Mouse (Mus musculus): ENCODE results near the gene Ier5.

Ier5 gene

GRCm38 (mm10) chr1:155126716-155127115, 27.3 kb upstream of the Ier5 start:
- no peak overlapping the region for H3K4me3 ChIP-seq (replicated peaks; ENCODE audit: low read length)
- H3K4me1 ChIP-seq (replicated peaks; ENCODE audit: low read depth, low read length): no peaks in the 10 kb centered on the region
- TF ChIP-seq CTCF (conservative IDR thresholded peaks at IDR 0.05; ENCODE audit: low read length): no peak
- no peak for TF ChIP-seq POU5F1 (IDR thresholded peaks at IDR 0.05; ENCODE audit: borderline replicate concordance, low read length)
- no peak for TF ChIP-seq NANOG (IDR thresholded peaks at IDR 0.05; ENCODE audit: borderline replicate concordance, low read length)
- no peaks in the 10 kb centered on the region for H3K36me3 ChIP-seq (ENCODE audit: insufficient read depth, low read length)
- peaks cover 10% of the 10 kb centered on the region; the same call in 1 of the 2 replicates for H3K27me3 ChIP-seq (ENCODE audit: insufficient read depth, low read length)
- no peaks in the 10 kb centered on the region; the same call in 1 of the 2 replicates for H3K9me3 ChIP-seq (ENCODE audit: low read length)

- H3K4me1 ChIP-seq (replicated peaks; ENCODE audit: low read depth, low read length): no peaks in the 10 kb centered on the region
- H3K9me3 ChIP-seq (ENCODE audit: low read length): no peaks in the 10 kb centered on the region
- H3K4me3 ChIP-seq (replicated peaks; ENCODE audit: low read length): no peak overlapping the region
- no peaks in the 10 kb centered on the region for H3K36me3 ChIP-seq (ENCODE audit: insufficient read depth, low read length)
- TF ChIP-seq POU5F1 (IDR thresholded peaks at IDR 0.05; ENCODE audit: borderline replicate concordance, low read length) (no peak), CTCF (conservative IDR thresholded peaks at IDR 0.05; ENCODE audit: low read length) (no peak), NANOG (IDR thresholded peaks at IDR 0.05; ENCODE audit: borderline replicate concordance, low read length) (no peak)
- H3K27me3 ChIP-seq (ENCODE audit: insufficient read depth, low read length): peaks cover 10% of the 10 kb centered on the region; the same call in 1 of the 2 replicates
Measured at GRCm38 (mm10) chr1:155124397-155124796, 25.0 kb upstream of the Ier5 start.

GRCm38 (mm10) chr1:155121977-155122939, 22.8 kb upstream of the Ier5 start:
- H3K4me3 ChIP-seq (replicated peaks; ENCODE audit: low read length): no peak overlapping the region
- H3K36me3 ChIP-seq (ENCODE audit: insufficient read depth, low read length): no peaks in the 10 kb centered on the region
- H3K4me1 ChIP-seq (replicated peaks; ENCODE audit: low read depth, low read length): no peaks in the 10 kb centered on the region
- TF ChIP-seq CTCF (conservative IDR thresholded peaks at IDR 0.05; ENCODE audit: low read length) (no peak), POU5F1 (IDR thresholded peaks at IDR 0.05; ENCODE audit: borderline replicate concordance, low read length) (no peak), NANOG (IDR thresholded peaks at IDR 0.05; ENCODE audit: borderline replicate concordance, low read length) (no peak)
- peaks cover 4% of the 10 kb centered on the region; the same call in 1 of the 2 replicates for H3K9me3 ChIP-seq (ENCODE audit: low read length)
- peaks cover 10% of the 10 kb centered on the region; the same call in 1 of the 2 replicates for H3K27me3 ChIP-seq (ENCODE audit: insufficient read depth, low read length)

- TF ChIP-seq CTCF (conservative IDR thresholded peaks at IDR 0.05; ENCODE audit: low read length): no peak
- TF ChIP-seq NANOG (IDR thresholded peaks at IDR 0.05; ENCODE audit: borderline replicate concordance, low read length): no peak
- TF ChIP-seq POU5F1 (IDR thresholded peaks at IDR 0.05; ENCODE audit: borderline replicate concordance, low read length): no peak
- Histone ChIP-seq H3K4me3 (replicated peaks; ENCODE audit: low read length) (no peak overlapping the region), H3K27me3 (ENCODE audit: insufficient read depth, low read length) (peaks cover 17% of the 10 kb centered on the region; the same call in 1 of the 2 replicates), H3K36me3 (ENCODE audit: insufficient read depth, low read length) (no peaks in the 10 kb centered on the region), H3K4me1 (replicated peaks; ENCODE audit: low read depth, low read length) (peaks cover under 1% of the 10 kb centered on the region; the same call in 1 of the 2 replicates), H3K9me3 (ENCODE audit: low read length) (peaks cover 4% of the 10 kb centered on the region; the same call in 1 of the 2 replicates)
Measured at GRCm38 (mm10) chr1:155119719-155120118, 20.3 kb upstream of the Ier5 start.

GRCm38 (mm10) chr1:155113946-155114345, 14.5 kb upstream of the Ier5 start:
- no peaks in the 10 kb centered on the region for H3K36me3 ChIP-seq (ENCODE audit: insufficient read depth, low read length)
- H3K9me3 ChIP-seq (ENCODE audit: low read length): 0 out of 2 replicates have a peak, but pooled peaks cover under 1% of the 10 kb centered on the region
- H3K4me1 ChIP-seq (replicated peaks; ENCODE audit: low read depth, low read length): peaks cover 54% of the 10 kb centered on the region
- no peak overlapping the region for H3K4me3 ChIP-seq (replicated peaks; ENCODE audit: low read length)
- no peak for TF ChIP-seq NANOG (IDR thresholded peaks at IDR 0.05; ENCODE audit: borderline replicate concordance, low read length)
- H3K27me3 ChIP-seq (ENCODE audit: insufficient read depth, low read length): peaks cover 24% of the 10 kb centered on the region

GRCm38 (mm10) chr1:155112875-155113274, 13.4 kb upstream of the Ier5 start:
- H3K4me1 ChIP-seq (replicated peaks; ENCODE audit: low read depth, low read length): peaks cover 54% of the 10 kb centered on the region
- H3K27me3 ChIP-seq (ENCODE audit: insufficient read depth, low read length): peaks cover 31% of the 10 kb centered on the region
- no peaks in the 10 kb centered on the region for H3K9me3 ChIP-seq (ENCODE audit: low read length)
- H3K4me3 ChIP-seq (replicated peaks; ENCODE audit: low read length): no peak overlapping the region
- no peak for TF ChIP-seq NANOG (IDR thresholded peaks at IDR 0.05; ENCODE audit: borderline replicate concordance, low read length)
- TF ChIP-seq POU5F1 (IDR thresholded peaks at IDR 0.05; ENCODE audit: borderline replicate concordance, low read length): no peak
- no peak for TF ChIP-seq CTCF (conservative IDR thresholded peaks at IDR 0.05; ENCODE audit: low read length)
- no peaks in the 10 kb centered on the region for H3K36me3 ChIP-seq (ENCODE audit: insufficient read depth, low read length)

GRCm38 (mm10) chr1:155112118-155112517, 12.7 kb upstream of the Ier5 start:
- TF ChIP-seq CTCF (conservative IDR thresholded peaks at IDR 0.05; ENCODE audit: low read length) (no peak), POU5F1 (IDR thresholded peaks at IDR 0.05; ENCODE audit: borderline replicate concordance, low read length) (no peak), NANOG (IDR thresholded peaks at IDR 0.05; ENCODE audit: borderline replicate concordance, low read length) (no peak)
- peaks cover 35% of the 10 kb centered on the region for H3K27me3 ChIP-seq (ENCODE audit: insufficient read depth, low read length)

GRCm38 (mm10) chr1:155111491-155111890, 12.1 kb upstream of the Ier5 start:
- H3K4me1 ChIP-seq (replicated peaks; ENCODE audit: low read depth, low read length): peaks cover 54% of the 10 kb centered on the region
- peak overlapping the region; percentile 5; the same call in 1 of the 2 replicates for H3K4me3 ChIP-seq (replicated peaks; ENCODE audit: low read length)
- H3K27me3 ChIP-seq (ENCODE audit: insufficient read depth, low read length): peaks cover 38% of the 10 kb centered on the region
- no peaks in the 10 kb centered on the region for H3K36me3 ChIP-seq (ENCODE audit: insufficient read depth, low read length)
- TF ChIP-seq CTCF (conservative IDR thresholded peaks at IDR 0.05; ENCODE audit: low read length): no peak
- peak; percentile 81 for TF ChIP-seq NANOG (IDR thresholded peaks at IDR 0.05; ENCODE audit: borderline replicate concordance, low read length)
- no peak for TF ChIP-seq POU5F1 (IDR thresholded peaks at IDR 0.05; ENCODE audit: borderline replicate concordance, low read length)
- no peaks in the 10 kb centered on the region for H3K9me3 ChIP-seq (ENCODE audit: low read length)

More at GRCm38 (mm10) chr1:155112118-155112517, 12.7 kb upstream of the Ier5 start:
- Histone ChIP-seq H3K4me3 (replicated peaks; ENCODE audit: low read length) (no peak overlapping the region), H3K36me3 (ENCODE audit: insufficient read depth, low read length) (no peaks in the 10 kb centered on the region), H3K4me1 (replicated peaks; ENCODE audit: low read depth, low read length) (peaks cover 54% of the 10 kb centered on the region), H3K9me3 (ENCODE audit: low read length) (no peaks in the 10 kb centered on the region)

All from E14TG2a.4 (cell line).